Mouse (Mus musculus) stomach, postnatal 0 days (tissue): ENCODE results near the gene Plekhm1.

Source experiments
- CTCF ChIP-seq: IDR thresholded peaks from 2 replicates; pipeline ENCODE4 v1.5.1; 2016; ENCODE audit warnings: antibody characterized with exemption, low read depth, mild to moderate bottlenecking, moderate library complexity
- EP300 ChIP-seq: optimal IDR thresholded peaks from 2 replicates; pipeline ENCODE3; 2016; ENCODE audit warnings: antibody characterized with exemption

DNA sequence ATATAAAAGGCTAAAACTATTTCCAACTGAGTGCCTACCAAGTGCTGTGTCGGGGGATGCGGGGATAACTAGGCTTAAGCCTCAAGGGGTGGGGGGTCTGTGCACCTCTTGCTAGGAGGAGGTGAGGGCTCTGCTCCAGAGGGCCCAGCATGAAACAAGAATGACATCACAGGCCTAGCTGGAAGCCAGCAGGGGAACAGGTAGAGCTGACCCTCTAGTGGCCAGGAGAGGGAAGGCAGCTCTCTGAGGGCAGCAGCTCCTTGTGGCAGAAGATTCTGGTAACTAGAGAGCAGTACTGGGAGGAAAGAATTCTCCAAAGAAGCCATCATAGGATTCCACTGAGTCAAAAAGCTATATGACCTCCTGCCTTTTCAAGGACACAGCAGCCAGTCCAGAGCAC, 10.3 kb downstream of the Plekhm1 start:
- peak; percentile 83 for TF ChIP-seq CTCF
- TF ChIP-seq EP300: no peak
